Mouse (Mus musculus) spleen, postnatal 14 days (tissue): ENCODE data around the gene Sirt1.
"Not testable (repeated sequence)": the region's sequence is repeated elsewhere in the genome, so short reads cannot be mapped to it uniquely, and the experiment has no call there.

Source experiments
- DNase-seq, 2 experiments: peaks; one replicate each; pipeline ENCODE4 v3.0.0; 2021 to 2022; ENCODE audit warnings: low spot score in 2 of 2

The Sirt1 gene

GRCm38 (mm10) chr10:63386991-63387390, 5.5 kb upstream of the Sirt1 start:
- DNase-seq: no peak

- peak; percentile 47 to 68 for DNase-seq
Measured at GRCm38 (mm10) chr10:63386444-63386843, 4.9 kb upstream of the Sirt1 start.

- DNase-seq: not testable (repeated sequence)
Measured at GRCm38 (mm10) chr10:63385897-63386296, 4.4 kb upstream of the Sirt1 start.

GRCm38 (mm10) chr10:63382372-63383279, 1.1 kb upstream of the Sirt1 start, which contains the start of gene Dnajc12:
Dnajc12 (plus strand) TSS chr10:63382443.
- peak; percentile 40 to 68 for DNase-seq

- no peak for DNase-seq
Measured at GRCm38 (mm10) chr10:63378948-63379680, 2.4 kb downstream of the Sirt1 start.

- peak; percentile 12 to 51 for DNase-seq
Measured at GRCm38 (mm10) chr10:63377468-63377867, 4.0 kb downstream of the Sirt1 start.

- DNase-seq: no peak
Measured at GRCm38 (mm10) chr10:63376303-63376702, 5.2 kb downstream of the Sirt1 start.

GRCm38 (mm10) chr10:63368041-63368440, 13.5 kb downstream of the Sirt1 start:
- no peak for DNase-seq

- no peak for DNase-seq
Measured at GRCm38 (mm10) chr10:63367386-63367785, 14.1 kb downstream of the Sirt1 start.

- DNase-seq: no peak
Measured at GRCm38 (mm10) chr10:63365918-63366455, 15.5 kb downstream of the Sirt1 start.

- DNase-seq: no peak
Measured at GRCm38 (mm10) chr10:63360502-63360901, 21.0 kb downstream of the Sirt1 start.

- DNase-seq: no peak
Measured at GRCm38 (mm10) chr10:63352111-63352510, 29.4 kb downstream of the Sirt1 start.

GRCm38 (mm10) chr10:63351099-63351498, 30.4 kb downstream of the Sirt1 start:
- not testable (repeated sequence) for DNase-seq

- no peak for DNase-seq
Measured at GRCm38 (mm10) chr10:63350666-63351065, 30.8 kb downstream of the Sirt1 start.

- DNase-seq: no peak
Measured at GRCm38 (mm10) chr10:63348291-63348690, 33.2 kb downstream of the Sirt1 start.

- no peak for DNase-seq
Measured at GRCm38 (mm10) chr10:63344751-63345150, 36.8 kb downstream of the Sirt1 start.

GRCm38 (mm10) chr10:63341351-63341750, 40.2 kb downstream of the Sirt1 start:
- DNase-seq: no peak

GRCm38 (mm10) chr10:63338914-63339643, 42.4 kb downstream of the Sirt1 start:
- DNase-seq: peak; percentile 85 to 86

- peak; percentile 32 to 49 for DNase-seq
Measured at GRCm38 (mm10) chr10:63337951-63338836, 43.3 kb downstream of the Sirt1 start.

GRCm38 (mm10) chr10:63337326-63337725, 44.2 kb downstream of the Sirt1 start:
- no peak for DNase-seq

GRCm38 (mm10) chr10:63336901-63337300, 44.6 kb downstream of the Sirt1 start:
- DNase-seq: no peak
